Mouse (Mus musculus) bone marrow, adult 2 months (tissue): Measurements from ENCODE around the gene Smyd3. TPM values are rescaled to one million over a fixed set of nuclear protein-coding genes. Genes with fewer than 3 reads are reported as not detected.
A peak's percentile ranks its signal among the peaks of the same experiment; 100 is the strongest.

Experiments
- H3K27ac ChIP-seq: fragments of 200-500 bp; 2 replicates; pipeline ENCODE4 v1.5.1; 2012; ENCODE audit warnings: low read depth, mild to moderate bottlenecking, control low read depth, inconsistent platforms, low read length; ENCODE audit not compliant: control insufficient read depth, poor library complexity, insufficient read depth
- H3K4me1 ChIP-seq: fragments of 200-500 bp; 2 replicates; pipeline ENCODE4 v1.6.1; 2011; ENCODE audit warnings: low read length; ENCODE audit not compliant: control insufficient read depth, insufficient read depth
- H3K4me3 ChIP-seq: fragments of 200-500 bp; replicated peaks from 2 replicates; pipeline ENCODE3; 2011; ENCODE audit warnings: mild to moderate bottlenecking, low read depth, low read length, control low read depth; ENCODE audit not compliant: control insufficient read depth
- CTCF ChIP-seq: fragments of 200-500 bp; IDR thresholded peaks from 2 replicates; pipeline ENCODE4 v1.5.1; 2011; ENCODE audit warnings: low read length, control low read depth; ENCODE audit not compliant: control insufficient read depth, insufficient read depth
- POLR2A ChIP-seq: fragments of 200-500 bp; IDR thresholded peaks from 2 replicates; pipeline ENCODE4 v1.6.1; 2011; ENCODE audit warnings: low read depth, mild to moderate bottlenecking, control low read depth, low read length, borderline replicate concordance; ENCODE audit not compliant: control insufficient read depth
- WGBS: fragments of 180-500 bp; shearing (Covaris S2); methylation state at CpG from one replicate; pipeline ENCODE4 v1.1.7; 2018; 5-methylcytosine and 5-hydroxymethylcytosine counted together
- polyA plus RNA-seq: library from polyadenylated mRNA; stranded (reverse); fragments of >200 nt; gene quantifications from 2 replicates; pipeline ENCODE4 v1.2.4, GENCODE M21; 2011; ENCODE audit warnings: low replicate concordance; ENCODE audit not compliant: missing spikeins, insufficient read depth, insufficient read length

Gene Smyd3
- 8.0 and 20.8 TPM in 2 replicates for polyA plus RNA-seq

- H3K4me1 ChIP-seq: no peaks in the 10 kb centered on the region; the same call in 1 of the 2 replicates
- peak within 1 kb of the TSS; percentile 93 for H3K4me3 ChIP-seq
- H3K27ac ChIP-seq: peak within 1 kb of the TSS; percentile 14; the same call in 1 of the 2 replicates
- 0 out of 2 replicates have a peak, but pooled peaks have one; percentile 35 for TF ChIP-seq POLR2A
- TF ChIP-seq CTCF: peak; percentile 89
- 5% methylated on average over 39 of the region's 39 CpGs for WGBS
Observed at GRCm38 (mm10) chr1:179517713-179518465, at the start of gene Smyd3. Gene Smyd3 (minus strand): TSS chr1:179518041.

- no peaks in the 10 kb centered on the region for H3K4me1 ChIP-seq
- no peak overlapping the region for H3K4me3 ChIP-seq
- no peak for TF ChIP-seq POLR2A
- TF ChIP-seq CTCF: no peak
- WGBS: 86% methylated on average over 7 of the region's 7 CpGs
- H3K27ac ChIP-seq: no peak overlapping the region
Observed at GRCm38 (mm10) chr1:179567558-179567957, 49.7 kb upstream of the Smyd3 start.

- peaks cover 1% of the 10 kb centered on the region; the same call in 1 of the 2 replicates for H3K4me1 ChIP-seq
- H3K27ac ChIP-seq: no peak overlapping the region
- TF ChIP-seq CTCF (no peak), POLR2A (no peak)
- WGBS: 88% methylated on average over 5 of the region's 5 CpGs
- no peak overlapping the region for H3K4me3 ChIP-seq
Observed at GRCm38 (mm10) chr1:179563926-179564325, 46.1 kb upstream of the Smyd3 start.

GRCm38 (mm10) chr1:179563211-179563610 is 45.4 kb upstream of the Smyd3 start:
- TF ChIP-seq POLR2A (no peak), CTCF (no peak)
- WGBS: 81% methylated on average over 4 of the region's 4 CpGs
- Histone ChIP-seq H3K4me3 (no peak overlapping the region), H3K27ac (no peak overlapping the region), H3K4me1 (peaks cover 1% of the 10 kb centered on the region; the same call in 1 of the 2 replicates)

- TF ChIP-seq CTCF (no peak), POLR2A (no peak)
- no peak overlapping the region for H3K27ac ChIP-seq
Observed at GRCm38 (mm10) chr1:179560845-179561430, 43.1 kb upstream of the Smyd3 start.

GRCm38 (mm10) chr1:179559446-179560194 is 41.8 kb upstream of the Smyd3 start:
- no peak overlapping the region for H3K27ac ChIP-seq
- TF ChIP-seq CTCF (no peak), POLR2A (no peak)
- WGBS: 48% methylated on average over 11 of the region's 11 CpGs

More at GRCm38 (mm10) chr1:179560845-179561430, 43.1 kb upstream of the Smyd3 start:
- 57% methylated on average over 6 of the region's 6 CpGs for WGBS
- no peak overlapping the region for H3K4me3 ChIP-seq
- H3K4me1 ChIP-seq: peaks cover 1% of the 10 kb centered on the region; the same call in 1 of the 2 replicates

GRCm38 (mm10) chr1:179556921-179557320 is 39.1 kb upstream of the Smyd3 start:
- no peak overlapping the region for H3K4me3 ChIP-seq
- WGBS: 70% methylated on average over 3 of the region's 3 CpGs
- H3K4me1 ChIP-seq: peaks cover 5% of the 10 kb centered on the region
- no peak overlapping the region for H3K27ac ChIP-seq
- TF ChIP-seq POLR2A (no peak), CTCF (no peak)

More at GRCm38 (mm10) chr1:179559446-179560194, 41.8 kb upstream of the Smyd3 start:
- H3K4me3 ChIP-seq: no peak overlapping the region
- H3K4me1 ChIP-seq: peaks cover 1% of the 10 kb centered on the region; the same call in 1 of the 2 replicates
